Mouse (Mus musculus) liver, postnatal 0 days (tissue): ENCODE data around the gene Ywhab. TPM values are rescaled to one million over a fixed set of nuclear protein-coding genes. Genes with fewer than 3 reads are reported as not detected.
A peak's percentile ranks its signal among the peaks of the same experiment; 100 is the strongest.

Experiments used
- ATAC-seq: fragments of 200-750 bp; cut with Nextera tagmentation; 2 replicates; pipeline ENCODE4 v1.8.0; 2017; ENCODE audit warnings: mild to moderate bottlenecking, moderate library complexity
- DNase-seq: peaks from one replicate; pipeline ENCODE4 v3.0.0-alpha.2; 2016
- H3K27ac ChIP-seq: fragments of 300-500 bp; sonication (generic); 2 replicates; pipeline ENCODE4 v1.5.1; 2014; ENCODE audit warnings: antibody characterized with exemption, moderate library complexity, mild to moderate bottlenecking, low read depth
- H3K27me3 ChIP-seq: fragments of 300-500 bp; sonication (generic); 2 replicates; pipeline ENCODE4 v1.6.1; 2014; ENCODE audit warnings: low read length, control low read depth, mixed read lengths; ENCODE audit not compliant: insufficient read depth
- H3K36me3 ChIP-seq: fragments of 300-500 bp; sonication (generic); replicated peaks from 2 replicates; pipeline ENCODE4 v1.6.1; 2014; ENCODE audit warnings: mild to moderate bottlenecking, control low read depth, low read length, moderate library complexity, mixed read lengths; ENCODE audit not compliant: insufficient read depth
- H3K4me1 ChIP-seq: fragments of 300-500 bp; sonication (generic); 2 replicates; pipeline ENCODE4 v1.6.1; 2014; ENCODE audit warnings: antibody characterized with exemption, mild to moderate bottlenecking, control low read depth; ENCODE audit not compliant: insufficient read depth
- H3K4me2 ChIP-seq: fragments of 300-500 bp; sonication (generic); 2 replicates; pipeline ENCODE4 v1.6.1; 2014; ENCODE audit warnings: low read depth, mild to moderate bottlenecking, low read length, moderate library complexity, mixed read lengths
- H3K4me3 ChIP-seq: fragments of 300-500 bp; sonication (generic); 2 replicates; pipeline ENCODE4 v1.5.1; 2014; ENCODE audit warnings: low read depth, low read length
- H3K9ac ChIP-seq: fragments of 300-500 bp; sonication (generic); replicated peaks from 2 replicates; pipeline ENCODE4 v1.6.1; 2014; ENCODE audit warnings: mild to moderate bottlenecking, moderate library complexity
- H3K9me3 ChIP-seq: fragments of 300-500 bp; sonication (generic); 2 replicates; pipeline ENCODE4 v1.6.1; 2016; ENCODE audit warnings: mild to moderate bottlenecking, control low read depth, low read length, mixed read lengths
- CTCF ChIP-seq: sonication (generic); IDR thresholded peaks from 2 replicates; pipeline ENCODE4 v1.5.1; 2016; ENCODE audit warnings: antibody characterized with exemption, low read depth
- EP300 ChIP-seq: IDR thresholded peaks from 2 replicates; pipeline ENCODE4 v1.6.1; 2016; ENCODE audit warnings: antibody characterized with exemption, low read depth, mild to moderate bottlenecking
- WGBS: fragments of 180-500 bp; shearing (Covaris S2); extraction: QIAGEN DNeasy Blood & Tissue Kit; methylation state at CpG from one replicate; pipeline ENCODE4 v1.1.7; 2014; ENCODE audit not compliant: insufficient replicate concordance; 5-methylcytosine and 5-hydroxymethylcytosine counted together
- polyA plus RNA-seq: library from polyadenylated mRNA; unstranded; fragments of >200 nt; fragmentation: Nextera tagmentation; extraction: Ambion mirVana; gene quantifications from 2 replicates; pipeline ENCODE4 v1.2.1, GENCODE M21; 2015

Ywhab gene
- polyA plus RNA-seq, result 81.1 and 85.8 TPM in 2 replicates

GRCm38 (mm10) chr2:163994654-163994976 lies at the start of gene Ywhab:
TSS of gene Ywhab (plus strand) at chr2:163994960.
- no peak for ATAC-seq
- no peaks in the 10 kb centered on the region for H3K9me3 ChIP-seq
- peak within 1 kb of the TSS; percentile 97 for H3K27ac ChIP-seq
- TF ChIP-seq CTCF (no peak), EP300 (no peak)
- peak within 1 kb of the TSS; percentile 96 for H3K9ac ChIP-seq
- peak within 1 kb of the TSS; percentile 95 for H3K4me2 ChIP-seq
- peaks cover 17% of the 10 kb centered on the region for H3K4me1 ChIP-seq
- peaks cover 7% of the 10 kb centered on the region; the same call in 1 of the 2 replicates for H3K36me3 ChIP-seq
- 0% methylated on average over 13 of the region's 14 CpGs for WGBS
- H3K4me3 ChIP-seq, result peak within 1 kb of the TSS; percentile 91
- DNase-seq, result no peak
- no peaks in the 10 kb centered on the region for H3K27me3 ChIP-seq

GRCm38 (mm10) chr2:163946221-163946620 lies 48.5 kb upstream of the Ywhab start:
- Histone ChIP-seq H3K27me3 (no peaks in the 10 kb centered on the region), H3K4me2 (no peak overlapping the region), H3K9me3 (no peaks in the 10 kb centered on the region), H3K9ac (no peak overlapping the region), H3K27ac (no peak overlapping the region), H3K4me3 (no peak overlapping the region), H3K4me1 (no peaks in the 10 kb centered on the region), H3K36me3 (no peaks in the 10 kb centered on the region)
- TF ChIP-seq CTCF, result no peak
- TF ChIP-seq EP300, result no peak
- ATAC-seq (no peak), DNase-seq (no peak)
- 80% methylated on average over 15 of the region's 15 CpGs for WGBS

GRCm38 (mm10) chr2:163947976-163948375 lies 46.8 kb upstream of the Ywhab start:
- H3K4me1 ChIP-seq, result no peaks in the 10 kb centered on the region
- H3K36me3 ChIP-seq, result no peaks in the 10 kb centered on the region
- no peak overlapping the region for H3K4me2 ChIP-seq
- no peak overlapping the region for H3K9ac ChIP-seq
- ATAC-seq (no peak), DNase-seq (no peak)
- WGBS, result 74% methylated on average over 7 of the region's 7 CpGs
- no peaks in the 10 kb centered on the region for H3K9me3 ChIP-seq
- no peak overlapping the region for H3K27ac ChIP-seq
- H3K4me3 ChIP-seq, result no peak overlapping the region
- H3K27me3 ChIP-seq, result no peaks in the 10 kb centered on the region
- no peak for TF ChIP-seq EP300
- no peak for TF ChIP-seq CTCF

- Histone ChIP-seq H3K4me3 (no peak overlapping the region), H3K36me3 (no peaks in the 10 kb centered on the region), H3K4me1 (no peaks in the 10 kb centered on the region), H3K4me2 (no peak overlapping the region), H3K9me3 (no peaks in the 10 kb centered on the region), H3K27me3 (no peaks in the 10 kb centered on the region), H3K27ac (no peak overlapping the region), H3K9ac (no peak overlapping the region)
- TF ChIP-seq EP300 (no peak), CTCF (peak; percentile 85)
- DNase-seq (peak; percentile 59), ATAC-seq (peak; percentile 40; the same call in 1 of the 2 replicates)
- 15% methylated on average over 4 of the region's 4 CpGs for WGBS
These were observed 43.0 kb upstream of the Ywhab start for GRCm38 (mm10) chr2:163951770-163952169.

- H3K4me3 ChIP-seq, result no peak overlapping the region
- no peak for TF ChIP-seq EP300
- no peak for TF ChIP-seq CTCF
- ATAC-seq (no peak), DNase-seq (no peak)
- no peak overlapping the region for H3K27ac ChIP-seq
- no peak overlapping the region for H3K4me2 ChIP-seq
- H3K36me3 ChIP-seq, result no peaks in the 10 kb centered on the region
- H3K27me3 ChIP-seq, result no peaks in the 10 kb centered on the region
- whole genome bisulfite sequencing, result 67% methylated on average over 7 of the region's 7 CpGs
- H3K4me1 ChIP-seq, result no peaks in the 10 kb centered on the region
- H3K9ac ChIP-seq, result no peak overlapping the region
- peaks cover 4% of the 10 kb centered on the region; the same call in 1 of the 2 replicates for H3K9me3 ChIP-seq
These were observed 41.0 kb upstream of the Ywhab start for GRCm38 (mm10) chr2:163953622-163954310.

GRCm38 (mm10) chr2:163964606-163965560 lies 29.9 kb upstream of the Ywhab start:
- Histone ChIP-seq H3K27me3 (no peaks in the 10 kb centered on the region), H3K4me3 (no peak overlapping the region), H3K27ac (no peak overlapping the region), H3K9ac (no peak overlapping the region), H3K9me3 (no peaks in the 10 kb centered on the region), H3K4me2 (no peak overlapping the region), H3K4me1 (no peaks in the 10 kb centered on the region), H3K36me3 (no peaks in the 10 kb centered on the region)
- ATAC-seq (no peak), DNase-seq (no peak)
- 74% methylated on average over 17 of the region's 19 CpGs for WGBS
- no peak for TF ChIP-seq CTCF
- TF ChIP-seq EP300, result no peak
